Mouse (Mus musculus) spleen, embryonic (tissue): Measurements from ENCODE around the gene Apba3.

Experiments used
- CTCF ChIA-PET: fragments of 350-600 bp; sonication (Branson Sonifier 250); formaldehyde crosslinking; loops from one replicate; lab custom pipeline; 2022; lab: Charles Lee

The Apba3 gene

DNA sequence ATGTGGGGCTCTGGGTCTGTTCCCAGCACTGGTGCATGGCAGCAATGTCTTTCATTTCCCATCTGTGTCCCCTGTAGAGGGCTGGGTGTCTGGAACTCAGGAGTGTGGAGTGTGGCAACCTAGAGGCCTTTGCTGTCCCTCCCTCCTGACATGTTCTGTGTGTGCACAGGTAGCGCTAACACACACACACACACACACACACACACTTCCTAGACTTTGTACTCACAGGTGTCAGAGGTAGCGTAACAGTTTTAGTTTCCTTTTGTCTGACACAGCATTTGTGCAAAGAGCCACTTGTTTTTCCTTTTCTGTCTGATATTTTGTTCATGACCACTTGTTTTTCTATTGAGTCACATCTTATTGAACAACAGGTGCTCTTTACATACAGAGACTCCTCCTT lies 19.0 kb upstream of the Apba3 start:
- CTCF ChIA-PET: interaction anchor here (0.6 kb wide), 1 partner anchor 57 kb away, joined by 6 read pairs; no protein-coding TSS in a partner anchor

DNA sequence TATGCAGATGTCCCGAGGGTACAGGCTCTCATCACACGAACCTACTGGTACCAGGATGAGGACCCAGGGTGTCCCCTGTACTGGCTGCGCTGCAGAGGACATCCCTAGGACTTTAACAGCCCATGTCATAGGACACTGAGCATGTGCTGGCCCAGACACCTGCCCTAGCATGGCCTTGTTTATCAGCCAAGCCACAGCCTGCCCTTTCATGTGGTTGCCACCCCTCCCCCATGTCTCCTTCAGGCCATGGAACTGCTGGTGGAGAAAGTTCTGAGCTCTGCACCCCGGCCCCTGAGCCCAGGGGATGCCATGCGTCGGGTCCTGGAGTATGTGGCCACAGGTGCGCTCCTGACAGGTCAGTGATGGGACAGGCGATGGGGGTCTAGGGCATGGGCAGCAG lies 17.3 kb upstream of the Apba3 start:
- CTCF ChIA-PET: no interaction called here

DNA sequence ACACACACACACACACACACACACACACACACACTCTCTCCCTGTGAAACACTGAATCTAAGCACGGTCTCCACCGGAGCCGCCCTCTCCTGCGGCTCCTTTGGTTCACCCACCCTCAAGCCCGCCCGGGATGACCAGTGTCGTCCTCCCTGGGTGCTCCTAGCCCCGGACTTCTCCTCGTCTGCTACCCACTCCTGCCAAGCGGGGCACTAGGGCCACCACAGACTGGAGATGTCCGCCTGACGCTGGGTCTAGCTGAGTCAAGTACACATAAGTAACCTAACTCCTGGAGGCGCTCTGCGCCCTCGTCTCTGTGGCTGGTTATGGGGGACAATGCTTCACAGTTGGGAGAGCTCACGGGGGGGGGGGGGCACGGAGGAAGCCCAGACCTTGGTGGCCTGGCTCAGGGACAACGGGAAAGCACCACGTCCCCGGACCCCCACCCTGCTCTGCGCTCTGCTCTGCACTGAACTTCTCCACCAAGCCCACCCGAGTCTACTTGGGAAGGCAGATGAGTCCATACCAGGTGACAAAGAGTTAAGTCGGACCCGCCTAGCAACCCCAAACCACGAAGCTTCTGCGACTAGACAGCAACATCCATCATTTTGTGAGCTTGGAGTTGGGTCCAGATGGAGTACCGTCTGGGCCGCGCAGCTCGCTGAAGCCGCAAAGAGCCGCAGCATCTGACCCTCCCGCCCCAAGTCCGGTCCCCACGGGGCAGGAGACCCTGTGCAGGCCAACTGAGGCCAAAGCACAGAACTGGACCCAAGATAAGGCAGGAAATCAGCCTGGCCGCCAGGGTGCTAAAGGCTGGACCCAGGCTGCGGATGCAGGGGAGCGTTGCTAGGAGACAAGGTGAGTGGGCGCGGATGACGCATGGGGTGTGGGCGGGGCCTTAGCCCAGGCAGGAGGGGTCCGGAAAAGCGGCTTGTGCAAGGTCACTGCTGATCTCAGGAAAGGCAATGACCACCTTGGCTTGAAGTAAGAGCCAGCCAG lies 14.0 kb upstream of the Apba3 start, which contains the start of gene Matk:
Matk (plus strand) TSS at position 512 of the 996 bp plus-strand sequence.
- CTCF ChIA-PET: no interaction called here

DNA sequence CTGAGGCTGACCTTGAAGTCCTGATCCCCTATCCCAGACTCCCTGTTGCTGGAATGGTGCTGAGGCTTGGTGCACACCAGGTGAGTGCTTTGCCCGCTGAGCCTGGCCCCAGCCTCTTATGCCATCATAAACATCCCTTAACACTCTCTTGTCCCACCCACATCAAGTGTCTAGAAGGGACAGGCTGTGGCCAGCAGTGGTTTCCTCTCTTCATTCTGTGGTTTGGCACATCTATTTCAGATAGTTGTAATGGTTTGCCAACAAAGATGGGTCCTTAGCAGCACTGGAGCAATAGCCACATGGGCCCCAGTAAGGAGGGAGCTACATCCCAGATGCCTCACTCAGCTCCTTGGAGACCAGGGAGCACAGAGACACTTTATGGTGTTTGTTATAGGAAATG lies 11.9 kb upstream of the Apba3 start:
- CTCF ChIA-PET: no interaction called here

DNA sequence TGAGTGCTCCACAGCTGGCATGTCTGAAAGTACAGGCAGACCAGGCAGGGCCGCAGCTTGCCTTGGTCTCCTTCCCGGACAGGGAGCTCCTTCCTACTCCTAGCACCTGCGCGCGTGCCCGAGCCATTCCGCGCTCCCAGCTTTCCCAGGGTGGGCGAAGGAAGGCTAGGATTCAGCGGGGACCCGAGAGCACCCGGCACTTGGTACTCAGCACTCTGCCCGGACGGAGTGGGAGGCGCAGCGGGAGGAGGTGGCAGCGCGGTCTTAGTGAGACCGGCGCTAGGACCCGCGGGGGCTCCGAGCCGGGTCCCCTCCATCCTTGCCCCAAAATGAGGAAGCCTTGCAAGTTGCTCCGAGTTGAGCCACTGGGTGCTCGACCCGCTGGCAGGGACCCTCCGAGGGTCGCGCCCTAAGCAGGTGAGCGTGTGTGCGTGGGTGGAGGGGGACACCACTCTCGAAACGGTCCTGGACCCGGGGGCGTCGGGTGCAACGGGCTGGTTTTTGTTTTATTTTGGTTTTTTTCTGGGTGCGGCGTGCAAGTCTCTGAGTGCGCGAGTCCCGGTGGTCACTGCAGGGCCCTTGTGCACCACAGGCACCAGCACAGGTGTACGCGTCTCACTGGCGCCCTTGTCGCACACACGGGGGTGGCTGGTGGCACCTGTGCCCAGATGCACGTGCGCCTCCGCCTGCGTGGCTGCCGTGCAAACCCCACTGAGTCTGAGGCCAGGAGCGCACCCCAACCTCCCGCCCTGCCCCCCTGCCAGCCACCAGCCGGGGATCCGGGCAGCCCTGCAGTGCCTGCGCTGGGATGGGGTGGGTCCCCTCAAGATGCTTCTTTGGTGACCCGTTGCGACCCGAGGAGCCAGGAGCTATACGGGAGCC lies 9.4 kb upstream of the Apba3 start:
- CTCF ChIA-PET: interaction anchor here (0.6 to 1.9 kb wide), 2 partner anchors 13 to 31 kb away, joined by 3 to 5 read pairs; no protein-coding TSS in a partner anchor

DNA sequence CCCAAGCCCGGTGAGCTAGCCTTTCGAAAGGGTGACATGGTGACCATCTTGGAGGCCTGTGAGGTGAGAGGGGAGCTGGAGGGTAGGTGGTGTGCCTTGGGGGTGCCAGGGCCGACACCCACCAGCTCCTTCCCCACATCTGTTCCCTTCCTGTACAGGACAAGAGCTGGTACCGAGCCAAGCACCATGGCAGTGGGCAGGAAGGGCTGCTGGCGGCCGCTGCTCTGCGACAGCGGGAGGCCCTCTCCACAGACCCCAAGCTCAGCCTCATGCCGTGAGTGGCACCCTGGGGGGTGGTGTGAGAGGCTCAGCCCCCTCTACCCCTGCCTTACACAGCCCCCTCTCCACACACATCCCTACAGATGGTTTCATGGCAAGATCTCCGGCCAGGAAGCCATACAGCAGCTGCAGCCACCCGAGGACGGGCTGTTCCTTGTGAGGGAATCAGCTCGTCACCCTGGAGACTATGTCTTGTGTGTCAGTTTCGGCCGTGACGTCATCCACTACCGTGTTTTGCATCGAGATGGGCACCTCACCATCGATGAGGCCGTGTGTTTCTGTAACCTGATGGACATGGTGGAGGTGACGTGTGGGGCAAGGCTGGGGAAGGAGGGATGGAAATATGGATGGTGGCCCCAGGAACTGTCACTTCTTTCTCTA lies 7.4 kb upstream of the Apba3 start:
- CTCF ChIA-PET: no interaction called here

DNA sequence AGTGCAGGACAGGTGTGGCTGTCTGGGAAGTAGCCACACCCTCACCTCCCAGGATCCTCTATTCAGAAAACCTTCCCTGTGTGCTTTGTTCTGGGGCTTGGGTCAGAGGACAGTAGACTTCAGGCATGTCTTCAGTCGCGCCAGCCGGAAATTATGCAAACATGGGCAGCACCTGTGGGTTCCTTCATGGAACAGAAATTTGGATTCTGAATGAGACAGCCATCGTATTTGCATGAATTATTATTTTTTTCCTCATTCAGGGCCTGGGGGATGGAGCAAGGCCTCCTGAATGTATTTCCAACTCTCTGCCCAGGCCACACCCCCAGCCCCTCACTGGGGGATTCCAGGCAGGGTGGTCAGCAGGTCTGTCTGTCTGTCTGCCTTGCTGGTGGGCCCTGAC lies 5.7 kb upstream of the Apba3 start:
- CTCF ChIA-PET: no interaction called here

DNA sequence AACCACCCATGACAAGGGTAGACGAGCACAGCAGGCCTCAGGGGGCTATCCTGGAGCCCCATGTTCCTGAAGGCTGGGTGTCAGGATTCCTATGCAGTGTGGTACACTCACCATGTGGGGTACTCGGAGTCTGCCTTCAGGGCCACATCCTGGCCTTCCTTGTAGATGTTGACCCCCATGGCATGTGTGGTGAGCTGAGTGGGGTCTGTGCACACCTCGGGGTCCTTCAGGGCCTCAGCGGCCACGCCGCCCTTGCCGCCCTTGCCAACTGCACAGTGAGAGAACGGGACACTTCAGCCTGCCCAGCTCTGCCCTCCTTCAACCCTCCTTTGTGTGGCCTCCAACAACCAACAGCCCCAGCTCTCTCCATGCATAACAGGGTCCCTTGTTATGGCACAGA lies 1.2 kb upstream of the Apba3 start:
- CTCF ChIA-PET: no interaction called here

DNA sequence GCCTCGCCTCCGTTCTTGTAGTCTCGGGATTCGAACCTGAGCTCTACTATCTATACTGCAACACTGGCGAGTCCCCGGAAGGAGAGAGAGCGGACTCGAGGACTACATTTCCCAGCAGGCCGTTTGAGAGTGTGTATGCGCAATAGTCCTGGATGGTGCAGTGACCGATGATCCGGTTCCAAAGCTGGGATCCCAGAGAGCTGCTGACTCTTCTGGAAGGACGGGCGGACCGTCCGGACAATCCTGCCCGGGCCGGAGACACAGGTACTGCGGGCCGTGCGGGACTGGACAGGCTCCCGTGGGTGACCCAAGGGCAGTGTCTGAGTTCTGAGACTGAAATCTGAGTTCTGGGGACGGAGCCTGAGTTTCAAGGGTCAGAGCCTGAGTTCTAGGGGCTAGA lies 1.3 kb downstream of the Apba3 start:
- CTCF ChIA-PET: interaction anchor here (1.8 kb wide), 1 partner anchor 21 kb away, joined by 5 read pairs; no protein-coding TSS in a partner anchor

DNA sequence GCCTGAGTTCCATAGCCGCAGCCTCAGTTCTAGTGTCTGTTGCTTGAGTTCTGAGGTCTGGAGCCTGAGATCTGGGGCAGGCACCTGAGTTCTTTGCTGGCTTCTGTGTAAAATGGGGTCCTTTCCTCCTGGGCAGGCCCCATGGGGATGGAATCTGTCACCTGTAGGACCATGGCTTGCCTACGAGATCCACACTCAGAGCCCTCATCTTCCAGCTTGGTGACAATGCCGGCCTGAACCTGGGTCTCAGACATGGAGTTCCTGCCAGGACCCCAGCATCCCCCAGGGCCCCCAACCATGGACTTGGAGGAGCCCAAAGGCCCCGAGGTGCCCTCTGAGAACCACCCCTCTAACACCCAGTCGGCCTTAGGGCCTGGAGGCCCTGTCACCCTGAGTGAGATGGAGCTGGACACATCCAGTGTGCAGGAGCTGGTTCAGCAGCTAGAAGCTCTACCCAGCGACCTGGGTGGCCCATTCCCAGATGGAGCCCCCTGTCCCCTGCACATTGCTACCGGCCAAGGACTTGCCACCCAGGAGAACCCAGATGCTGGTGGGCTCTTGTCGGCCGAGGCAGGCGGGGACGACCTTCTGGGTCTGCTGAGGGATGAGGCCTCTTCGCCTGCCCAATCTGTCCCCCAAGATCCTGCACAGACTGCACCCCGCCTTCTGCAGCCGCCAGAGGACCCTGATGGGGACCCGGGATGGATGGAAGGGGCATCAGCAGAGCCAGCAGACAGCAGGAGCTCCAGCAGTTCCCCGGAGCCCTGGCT lies 2.1 kb downstream of the Apba3 start:
- CTCF ChIA-PET: no interaction called here

DNA sequence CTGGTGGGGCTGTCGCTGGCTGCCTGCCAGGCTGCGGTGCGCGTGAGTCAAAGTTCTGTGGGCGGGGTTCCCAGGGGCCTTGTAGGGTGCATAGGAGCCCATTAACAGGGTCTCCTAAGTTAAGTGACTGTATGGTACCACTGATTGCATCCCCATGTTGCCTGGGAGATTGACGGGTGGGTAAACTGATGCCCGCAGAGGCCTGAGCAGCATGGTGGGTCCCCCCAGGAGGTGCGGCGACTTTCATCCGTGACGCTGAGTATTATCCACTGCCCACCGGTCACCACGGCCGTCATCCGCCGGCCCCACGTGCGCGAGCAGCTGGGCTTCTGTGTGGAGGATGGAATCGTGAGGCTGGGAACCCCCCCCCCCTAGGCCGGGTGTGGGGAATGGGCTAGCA lies 5.6 kb downstream of the Apba3 start:
- CTCF ChIA-PET: no interaction called here

DNA sequence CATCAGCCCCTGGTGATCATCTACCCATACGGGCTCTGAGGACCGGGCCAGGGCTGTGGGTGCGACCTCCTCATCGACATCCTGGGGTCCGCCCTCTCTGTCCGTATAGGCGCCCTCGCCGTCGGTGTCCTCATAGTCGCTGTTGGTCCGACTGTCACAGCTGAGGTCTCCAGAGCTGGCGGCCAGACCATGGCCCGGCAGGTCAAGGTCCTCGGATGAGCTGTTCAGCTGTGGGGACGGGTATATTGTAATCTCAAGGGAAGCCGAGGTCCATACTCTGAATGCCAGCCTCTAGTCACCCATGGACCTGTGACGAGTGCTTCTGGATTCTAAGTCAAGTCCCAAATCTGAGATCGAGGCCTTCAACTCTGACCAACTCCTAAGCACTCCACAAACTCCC lies 7.1 kb downstream of the Apba3 start:
- CTCF ChIA-PET: no interaction called here

DNA sequence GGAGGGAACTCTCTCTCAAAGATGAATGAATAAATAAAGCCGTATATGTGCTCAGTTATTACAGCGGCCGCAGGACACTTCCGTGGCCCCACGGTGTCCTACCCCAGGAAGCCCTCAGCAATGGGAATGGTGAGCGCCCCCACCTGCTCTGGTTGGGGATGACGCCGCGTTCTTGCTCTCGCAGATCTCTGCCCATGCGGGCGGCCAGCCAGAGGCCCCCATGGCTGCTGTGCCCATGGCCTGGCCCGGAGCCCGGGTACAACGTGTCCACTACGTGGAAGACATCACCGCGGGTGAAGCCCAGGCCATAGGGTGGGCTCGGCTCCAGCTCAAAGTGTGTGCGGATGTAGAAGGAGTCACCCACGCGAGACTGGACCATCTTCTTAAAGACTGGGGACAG lies 10.9 kb downstream of the Apba3 start:
- CTCF ChIA-PET: interaction anchor here (0.7 kb wide), 1 partner anchor 46 kb away, joined by 3 read pairs; no protein-coding TSS in a partner anchor

DNA sequence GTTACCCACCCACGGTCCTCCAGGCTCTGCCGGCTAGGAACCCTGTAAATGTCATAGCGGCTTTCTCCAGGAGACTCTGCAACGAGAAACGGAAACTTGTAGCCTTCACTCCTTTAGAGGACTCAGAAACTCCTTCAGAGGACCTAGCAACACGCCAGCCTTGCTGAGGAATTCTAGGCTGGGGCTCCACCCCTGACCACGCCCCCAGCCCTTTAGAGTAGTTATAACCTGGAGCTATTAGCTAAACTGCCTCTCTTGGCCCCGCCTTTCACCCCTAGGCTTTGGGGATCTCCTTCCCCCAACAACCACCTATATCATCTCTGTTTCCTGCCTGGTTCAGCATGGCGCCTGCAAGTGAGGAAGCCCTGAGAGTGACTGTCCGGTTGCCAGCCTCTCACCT lies 12.7 kb downstream of the Apba3 start:
- CTCF ChIA-PET: no interaction called here

DNA sequence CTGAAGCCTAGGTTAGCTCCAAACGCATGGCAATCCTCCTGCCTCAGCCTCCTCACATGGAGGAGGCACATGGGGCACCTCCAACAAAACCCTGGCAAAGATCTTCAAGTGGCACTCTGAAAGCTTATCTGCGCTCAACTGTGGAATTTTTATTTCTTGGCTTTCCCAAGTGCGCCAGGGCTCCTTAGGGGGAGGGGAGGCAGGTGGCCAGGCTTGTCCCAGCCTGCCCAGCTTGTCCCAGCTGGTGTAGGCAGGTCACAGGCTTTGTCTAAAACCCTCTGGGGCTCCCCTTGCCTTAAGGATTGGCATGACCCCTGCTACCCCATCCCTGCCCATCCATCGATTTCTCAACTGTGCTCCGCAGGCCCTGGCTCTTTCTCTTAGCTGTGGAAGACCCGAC lies 17.4 kb downstream of the Apba3 start:
- CTCF ChIA-PET: interaction anchor here (0.7 kb wide), 1 partner anchor 12 kb away, joined by 3 read pairs; no protein-coding TSS in a partner anchor

DNA sequence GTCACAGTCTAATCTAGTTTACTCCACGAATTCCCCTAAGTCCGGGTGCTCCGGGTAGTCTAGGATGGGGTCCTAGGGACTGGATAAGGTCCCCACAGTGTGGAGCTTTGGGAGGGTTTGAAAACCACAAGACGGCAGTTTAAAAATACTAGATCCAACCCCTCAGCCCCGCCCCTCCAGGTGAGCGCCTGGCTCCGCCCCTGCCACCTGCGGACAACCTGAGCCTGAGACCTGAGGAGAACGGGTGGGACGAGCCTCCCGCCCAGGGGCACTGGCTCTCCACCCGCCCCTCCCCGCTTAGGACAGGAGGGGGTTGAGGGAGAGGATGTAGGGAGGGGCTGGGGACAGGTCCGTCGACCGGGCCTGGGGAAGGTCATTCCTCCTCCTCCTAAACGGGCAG lies 18.0 kb downstream of the Apba3 start:
- CTCF ChIA-PET: interaction anchor here (0.7 kb wide), 1 partner anchor 11 kb away, joined by 3 read pairs; no protein-coding TSS in a partner anchor

DNA sequence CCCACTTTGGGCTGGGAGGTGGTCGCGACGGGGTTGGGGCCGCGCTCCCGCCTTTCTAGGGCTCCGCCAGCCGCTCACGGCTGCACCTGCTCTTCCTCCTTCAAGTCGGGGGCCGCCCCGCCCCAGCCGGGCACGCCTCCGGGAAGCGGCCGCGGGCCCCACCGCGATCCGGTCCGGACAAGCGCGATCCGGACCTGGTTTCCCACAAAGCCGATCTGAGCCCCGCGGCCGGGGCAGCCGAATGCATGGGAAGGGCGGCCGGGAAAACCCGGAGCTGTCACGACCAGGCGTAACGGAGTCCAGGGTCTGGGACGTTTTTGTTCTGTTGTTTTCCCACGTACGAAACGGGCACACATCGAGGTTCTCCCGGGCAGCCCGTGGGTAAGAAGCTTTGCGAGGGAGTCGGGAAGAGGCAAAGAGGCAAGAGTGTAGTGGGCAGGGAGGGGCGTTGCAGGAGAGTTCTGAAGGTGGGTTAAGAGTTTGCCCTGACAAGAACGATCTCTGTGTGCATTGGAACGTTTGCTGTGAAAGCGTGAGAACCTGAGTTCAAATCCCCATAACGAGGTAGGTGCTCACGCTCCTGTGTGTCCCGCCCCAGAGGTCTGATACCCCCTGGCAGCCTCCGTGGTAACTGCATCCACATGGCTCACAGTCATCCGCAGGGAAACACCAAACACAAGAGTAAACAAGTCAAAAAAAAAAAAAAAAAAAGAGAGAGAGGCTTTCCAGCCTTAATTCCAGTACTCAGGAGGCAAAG lies 19.1 kb downstream of the Apba3 start:
- CTCF ChIA-PET: interaction anchor here (0.5 to 0.7 kb wide), 2 partner anchors 14 to 141 kb away, joined by 3 to 4 read pairs; no protein-coding TSS in a partner anchor

DNA sequence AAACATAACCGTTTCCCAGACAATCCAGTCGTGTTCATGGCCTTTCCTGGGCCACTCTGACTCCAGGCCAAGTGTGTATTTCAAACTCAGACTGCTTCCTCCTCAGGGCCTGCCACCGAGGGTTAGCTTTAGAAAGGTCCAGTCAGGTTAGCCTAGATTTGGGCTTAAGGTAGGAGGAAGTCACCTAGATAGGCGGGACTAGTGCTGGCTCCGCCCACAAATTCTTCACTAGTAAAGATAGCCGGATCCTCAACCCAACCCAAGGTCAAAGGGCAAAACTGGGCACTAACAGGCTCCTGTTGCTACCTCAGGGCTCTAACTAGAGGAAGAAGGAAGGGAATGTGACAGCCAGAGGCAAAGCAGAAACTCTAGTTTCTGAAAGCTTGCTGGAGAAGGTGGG lies 19.8 kb downstream of the Apba3 start:
- CTCF ChIA-PET: no interaction called here

DNA sequence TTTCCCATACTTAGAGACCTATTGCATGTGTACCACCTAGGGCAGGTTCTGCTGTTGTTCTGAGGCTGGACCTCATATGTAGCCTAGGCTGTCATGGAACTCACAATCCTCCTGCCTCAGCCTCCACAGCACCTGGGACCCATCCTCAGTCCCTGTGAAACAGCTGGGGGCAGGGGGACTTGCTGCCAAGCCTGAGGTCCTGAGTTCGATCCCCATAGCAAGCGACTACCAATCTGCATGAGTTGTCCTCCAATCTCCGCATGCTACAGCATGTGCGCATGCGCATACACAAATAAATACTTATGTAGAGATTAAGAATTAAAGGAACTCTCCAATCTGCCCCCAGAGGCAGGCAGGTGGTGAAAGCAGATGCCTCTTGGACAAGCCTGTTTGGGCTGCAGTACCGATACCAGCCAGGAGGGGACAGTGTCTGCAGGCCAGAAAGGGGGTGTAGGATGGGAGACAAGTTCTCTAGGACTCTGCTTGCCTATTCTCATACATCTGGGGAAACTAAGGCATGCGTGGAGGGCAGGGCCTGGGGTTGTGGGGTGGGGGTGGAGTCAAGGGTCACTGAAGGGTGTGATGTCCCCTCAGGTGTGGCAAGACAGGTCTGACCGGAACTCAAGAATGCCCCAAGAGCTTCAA lies 20.9 kb downstream of the Apba3 start:
- CTCF ChIA-PET: interaction anchor here (0.5 to 2.7 kb wide), 3 partner anchors 17 to 1237 kb away, joined by 5 to 15 read pairs (median 11); partner anchors contain the start of genes Apba3 and Mrpl54
